Mouse (Mus musculus) kidney, adult 2 months (tissue): ENCODE results near the gene Nxnl1. TPM values are rescaled to one million over a fixed set of nuclear protein-coding genes. Genes with fewer than 3 reads are reported as not detected.

Experiments
- DNase-seq: peaks from one replicate; pipeline ENCODE4 v3.0.0; 2021
- H3K27ac ChIP-seq: fragments of 200-500 bp; 2 replicates; pipeline ENCODE4 v1.5.1; 2012; ENCODE audit warnings: low read depth, low read length, control low read depth, inconsistent platforms; ENCODE audit not compliant: insufficient read depth
- H3K27me3 ChIP-seq: fragments of 200-500 bp; replicated peaks from 2 replicates; pipeline ENCODE4 v1.6.1; 2012; ENCODE audit warnings: mild to moderate bottlenecking, moderate library complexity, low read length, inconsistent platforms; ENCODE audit not compliant: control insufficient read depth, insufficient read depth
- H3K36me3 ChIP-seq: fragments of 200-500 bp; 2 replicates; pipeline ENCODE4 v1.6.1; 2012; ENCODE audit warnings: mild to moderate bottlenecking, moderate library complexity, low read length, inconsistent platforms; ENCODE audit not compliant: control insufficient read depth, insufficient read depth
- H3K4me1 ChIP-seq: fragments of 200-500 bp; 2 replicates; pipeline ENCODE4 v1.6.1; 2011; ENCODE audit warnings: low read length; ENCODE audit not compliant: control insufficient read depth, insufficient read depth
- H3K4me3 ChIP-seq: fragments of 200-500 bp; 2 replicates; pipeline ENCODE4 v1.5.1; 2011; ENCODE audit warnings: mild to moderate bottlenecking, low read depth, low read length, control low read depth; ENCODE audit not compliant: insufficient read depth
- CTCF ChIP-seq: fragments of 200-500 bp; conservative IDR thresholded peaks from 2 replicates; pipeline ENCODE4 v1.5.1; 2011; ENCODE audit warnings: low read depth, mild to moderate bottlenecking, control low read depth, low read length, moderate library complexity, mixed read lengths; ENCODE audit not compliant: insufficient read depth, insufficient read length
- POLR2A ChIP-seq: fragments of 200-500 bp; IDR thresholded peaks from one replicate; pipeline ENCODE4 v1.6.1; 2011; ENCODE audit warnings: low read depth, low read length, control low read depth
- WGBS: fragments of 180-500 bp; shearing (Covaris S2); methylation state at CpG from one replicate; pipeline ENCODE4 v1.1.7; 2018; 5-methylcytosine and 5-hydroxymethylcytosine counted together
- polyA plus RNA-seq: library from polyadenylated mRNA; depleted of rRNA; stranded (reverse); fragments of >200 nt; gene quantifications from 2 replicates; pipeline ENCODE4 v1.2.3, GENCODE M21; 2012; rRNA removed

Gene Nxnl1
- polyA plus RNA-seq, result 0.14 and 0.19 TPM in 2 replicates

DNA sequence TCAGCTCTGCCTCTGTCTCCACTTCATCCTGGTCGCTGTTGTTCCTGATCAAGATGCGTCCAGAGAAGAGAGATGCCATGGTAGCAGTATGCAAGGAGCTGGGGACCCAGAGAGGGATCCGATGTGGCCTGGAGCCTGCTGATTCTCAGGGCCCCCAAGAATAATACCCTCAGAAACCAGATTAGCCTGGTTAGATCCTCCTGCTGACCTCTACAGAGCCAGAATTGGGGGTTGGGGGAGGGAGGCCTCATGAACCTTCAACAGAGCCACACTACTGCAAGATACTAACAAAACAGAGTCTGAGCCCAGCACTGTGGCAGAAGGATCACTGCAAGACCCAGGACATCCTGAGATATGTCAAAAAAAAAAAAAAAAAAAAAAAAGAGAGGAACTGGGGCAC lies at the start of gene Nxnl1:
Nxnl1 (minus strand) TSS at position 101 of the 400 bp plus-strand sequence.
- H3K27ac ChIP-seq, result peak within 1 kb of the TSS; percentile 84; the same call in 1 of the 2 replicates
- peaks cover 20% of the 10 kb centered on the region; the same call in 1 of the 2 replicates for H3K4me1 ChIP-seq
- H3K27me3 ChIP-seq, result no peaks in the 10 kb centered on the region
- no peak within 1 kb of the TSS for H3K4me3 ChIP-seq
- no peak for DNase-seq
- no peaks in the 10 kb centered on the region for H3K36me3 ChIP-seq
- TF ChIP-seq POLR2A (no peak), CTCF (no peak)
- 86% methylated on average over 3 of the region's 3 CpGs for WGBS

DNA sequence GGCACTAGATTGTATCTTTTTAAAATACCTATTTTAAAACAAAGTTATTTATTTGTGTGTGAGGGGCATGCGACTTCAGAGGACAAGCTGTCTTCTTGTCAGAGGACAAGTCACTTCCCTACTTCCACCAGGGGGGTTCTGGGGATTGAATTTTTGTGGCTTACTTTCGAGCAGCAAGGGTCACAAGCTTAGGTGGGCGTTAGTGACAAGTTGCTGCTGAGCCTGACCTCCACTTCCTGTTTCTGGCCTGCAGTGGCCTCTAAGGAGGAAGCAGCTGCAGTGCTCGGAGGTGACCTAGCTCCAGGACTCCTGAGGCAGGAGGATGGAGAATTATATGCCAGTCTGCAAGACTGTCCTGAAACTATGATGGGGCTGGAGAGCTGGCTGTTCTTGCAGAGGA lies 47.0 kb upstream of the Nxnl1 start:
- WGBS, result 57% methylated on average over 4 of the region's 4 CpGs
- H3K4me3 ChIP-seq, result no peak overlapping the region
- H3K27me3 ChIP-seq, result no peaks in the 10 kb centered on the region
- TF ChIP-seq POLR2A, result no peak
- TF ChIP-seq CTCF, result no peak
- peaks cover 7% of the 10 kb centered on the region; the same call in 1 of the 2 replicates for H3K4me1 ChIP-seq
- no peaks in the 10 kb centered on the region; the same call in 1 of the 2 replicates for H3K36me3 ChIP-seq
- DNase-seq, result no peak
- H3K27ac ChIP-seq, result no peak overlapping the region

DNA sequence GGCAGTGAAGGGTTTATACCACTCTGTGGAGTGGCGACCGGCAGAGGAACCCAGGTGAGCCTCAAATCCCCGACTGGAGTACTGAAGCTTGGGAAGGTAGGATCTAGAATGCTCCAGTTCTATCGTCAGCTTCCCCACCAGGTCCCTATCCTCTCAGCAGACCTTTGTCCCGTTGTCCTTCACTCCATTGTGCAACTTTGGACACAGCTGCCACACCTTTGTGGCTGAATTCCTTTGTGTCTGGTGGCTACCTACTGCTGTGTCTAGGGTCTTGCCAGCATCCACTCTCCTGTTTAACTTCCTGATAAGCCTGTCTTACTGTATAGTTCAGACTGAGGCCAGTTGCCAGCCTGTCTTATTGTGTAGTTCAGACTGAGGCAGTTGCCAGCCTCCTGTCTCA lies 45.7 kb upstream of the Nxnl1 start:
- Histone ChIP-seq H3K36me3 (no peaks in the 10 kb centered on the region), H3K4me1 (peaks cover 7% of the 10 kb centered on the region; the same call in 1 of the 2 replicates), H3K4me3 (peak overlapping the region; percentile 85), H3K27me3 (no peaks in the 10 kb centered on the region), H3K27ac (no peak overlapping the region)
- no peak for DNase-seq
- WGBS, result 35% methylated on average over 5 of the region's 5 CpGs
- no peak for TF ChIP-seq POLR2A
- no peak for TF ChIP-seq CTCF

DNA sequence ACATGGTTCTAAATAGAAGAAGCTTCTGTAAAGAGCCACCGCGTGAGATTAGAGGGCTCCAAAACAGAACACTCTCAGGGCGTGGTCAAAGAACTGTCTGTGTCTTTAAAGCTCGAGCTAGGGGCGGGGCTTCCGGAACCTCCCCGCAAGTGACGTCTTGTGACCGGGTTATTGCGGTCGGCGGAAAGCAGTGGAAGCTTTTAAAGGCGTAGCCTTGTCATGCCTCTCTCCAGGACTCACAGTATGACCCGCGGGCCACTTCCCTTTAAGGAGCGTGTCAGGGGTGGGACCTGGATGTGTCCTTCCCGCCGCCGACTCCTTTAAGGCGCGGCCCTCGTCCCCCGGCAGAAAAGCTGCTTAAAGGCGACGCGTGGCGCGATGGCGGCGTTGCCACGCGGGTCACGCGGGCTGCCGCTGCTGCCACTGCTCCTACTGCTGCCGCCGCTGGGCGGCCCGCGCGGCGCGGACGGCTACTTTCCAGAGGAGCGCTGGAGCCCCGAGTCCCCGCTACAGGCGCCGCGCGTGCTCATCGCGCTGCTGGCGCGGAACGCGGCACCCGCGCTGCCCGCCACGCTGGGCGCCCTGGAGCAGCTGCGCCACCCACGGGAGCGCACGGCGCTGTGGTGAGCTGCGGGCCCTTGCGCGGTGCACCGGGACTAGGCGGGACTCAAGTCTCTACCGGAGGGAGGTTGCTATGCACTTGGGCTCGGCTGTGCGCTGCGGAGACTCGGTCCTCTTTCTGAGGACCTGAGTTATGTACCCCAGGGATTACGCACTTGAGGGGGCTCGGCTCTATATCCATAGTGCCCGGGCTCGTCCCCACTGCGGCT lies 44.6 kb upstream of the Nxnl1 start, which contains the start of gene Colgalt1:
Colgalt1 (plus strand) TSS at position 177 of the 830 bp plus-strand sequence.
- under 1% methylated on average over 82 of the region's 82 CpGs for WGBS
- Histone ChIP-seq H3K36me3 (no peaks in the 10 kb centered on the region), H3K27me3 (no peaks in the 10 kb centered on the region), H3K27ac (peak within 1 kb of the TSS; percentile 29), H3K4me1 (peaks cover 7% of the 10 kb centered on the region; the same call in 1 of the 2 replicates), H3K4me3 (peak within 1 kb of the TSS; percentile 85)
- no peak for TF ChIP-seq POLR2A
- no peak for TF ChIP-seq CTCF
- DNase-seq, result peak; percentile 99

DNA sequence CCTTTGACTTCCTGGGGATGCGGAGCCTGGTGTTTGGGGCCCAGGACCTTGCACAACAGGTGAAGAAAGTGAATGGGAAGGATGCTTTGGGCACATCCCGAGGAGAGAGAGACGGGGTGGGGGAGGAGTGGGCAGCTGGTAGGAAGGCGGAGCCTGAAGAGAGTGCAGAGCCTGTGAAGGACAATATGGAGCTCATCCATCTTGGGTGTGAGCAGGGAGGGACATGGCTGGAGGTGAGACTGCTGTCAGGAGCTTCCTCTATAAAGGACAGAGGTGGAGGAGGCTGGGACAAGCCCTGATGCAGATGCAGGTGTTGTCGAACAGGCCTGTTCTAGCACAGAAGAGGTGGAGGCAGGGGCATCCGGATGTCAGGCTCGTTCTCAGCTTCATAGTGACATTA lies 37.6 kb upstream of the Nxnl1 start:
- Histone ChIP-seq H3K4me3 (no peak overlapping the region), H3K27me3 (no peaks in the 10 kb centered on the region), H3K36me3 (no peaks in the 10 kb centered on the region), H3K4me1 (peaks cover 7% of the 10 kb centered on the region; the same call in 1 of the 2 replicates), H3K27ac (no peak overlapping the region)
- no peak for DNase-seq
- WGBS, result 80% methylated on average over 7 of the region's 7 CpGs
- TF ChIP-seq POLR2A, result no peak
- no peak for TF ChIP-seq CTCF

DNA sequence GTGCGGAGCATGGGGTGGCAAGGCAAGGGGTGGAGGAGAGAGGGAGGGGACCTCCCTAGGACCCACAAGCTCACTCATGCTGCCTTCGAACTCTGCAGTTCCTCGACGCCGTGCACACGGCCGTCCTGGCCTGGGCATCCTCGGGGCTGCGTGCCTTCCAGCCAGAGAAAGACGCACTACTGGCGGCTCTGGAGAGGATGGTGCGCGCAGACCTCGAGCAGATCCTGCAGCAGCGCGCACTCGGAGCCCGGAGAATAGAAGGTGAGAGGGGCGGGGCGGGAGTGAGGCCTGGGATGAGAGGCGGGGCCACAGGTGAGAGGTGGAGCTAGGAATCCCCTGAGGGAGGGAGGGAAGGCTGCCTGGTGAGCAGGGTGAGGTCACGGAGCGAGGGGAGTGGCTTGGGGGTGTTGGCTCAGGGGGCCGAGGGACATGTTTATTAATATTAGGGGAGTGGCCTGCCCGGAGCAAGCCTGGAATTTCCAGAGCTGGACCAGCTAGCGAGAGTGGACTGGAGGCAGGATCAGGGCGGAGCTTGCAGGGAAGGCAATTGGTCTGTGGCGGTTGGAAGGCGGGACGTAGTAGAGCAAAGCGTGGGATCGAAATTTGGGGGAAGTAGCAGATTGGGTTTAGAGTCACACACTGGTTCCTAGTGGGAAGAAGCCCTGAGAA lies 36.4 kb upstream of the Nxnl1 start:
- Histone ChIP-seq H3K4me1 (peaks cover 7% of the 10 kb centered on the region; the same call in 1 of the 2 replicates), H3K36me3 (no peaks in the 10 kb centered on the region), H3K27me3 (no peaks in the 10 kb centered on the region), H3K4me3 (peak overlapping the region; percentile 25), H3K27ac (no peak overlapping the region)
- TF ChIP-seq POLR2A, result no peak
- TF ChIP-seq CTCF, result no peak
- DNase-seq, result peak; percentile 94
- 3% methylated on average over 32 of the region's 32 CpGs for WGBS
